Mouse (Mus musculus) urinary bladder, postnatal 14 days (tissue): ENCODE measurements at regions not wholly inside any gene's neighbourhood (a gene's known extent, or its start where the extent isn't known, plus 50 kb on each side); places are given as distances from the start of the nearest gene placed in this dataset.

Source experiments
- DNase-seq: peaks from one replicate; pipeline ENCODE4 v3.0.0; 2021; ENCODE audit warnings: low spot score

DNA sequence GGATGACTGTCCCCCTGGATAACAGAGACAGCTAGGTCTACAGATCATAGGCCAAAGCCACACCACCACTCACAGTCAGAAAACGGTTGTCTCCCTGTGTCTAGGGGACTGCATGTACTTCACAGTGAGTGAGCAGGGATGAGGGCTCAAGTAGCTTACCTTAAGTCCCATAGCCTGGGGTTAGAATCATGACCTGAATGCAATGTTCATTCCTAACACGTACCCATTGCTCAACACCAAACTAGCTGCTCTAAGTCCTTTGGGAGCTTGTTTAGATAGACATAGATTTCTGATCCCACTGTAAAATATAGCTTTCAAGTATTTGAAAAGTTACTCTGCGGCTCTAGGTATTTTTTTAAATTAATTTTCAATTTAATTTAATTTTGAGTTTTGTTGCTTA lies 426.6 kb downstream of the Fgf9 start:
- DNase-seq, result no peak

DNA sequence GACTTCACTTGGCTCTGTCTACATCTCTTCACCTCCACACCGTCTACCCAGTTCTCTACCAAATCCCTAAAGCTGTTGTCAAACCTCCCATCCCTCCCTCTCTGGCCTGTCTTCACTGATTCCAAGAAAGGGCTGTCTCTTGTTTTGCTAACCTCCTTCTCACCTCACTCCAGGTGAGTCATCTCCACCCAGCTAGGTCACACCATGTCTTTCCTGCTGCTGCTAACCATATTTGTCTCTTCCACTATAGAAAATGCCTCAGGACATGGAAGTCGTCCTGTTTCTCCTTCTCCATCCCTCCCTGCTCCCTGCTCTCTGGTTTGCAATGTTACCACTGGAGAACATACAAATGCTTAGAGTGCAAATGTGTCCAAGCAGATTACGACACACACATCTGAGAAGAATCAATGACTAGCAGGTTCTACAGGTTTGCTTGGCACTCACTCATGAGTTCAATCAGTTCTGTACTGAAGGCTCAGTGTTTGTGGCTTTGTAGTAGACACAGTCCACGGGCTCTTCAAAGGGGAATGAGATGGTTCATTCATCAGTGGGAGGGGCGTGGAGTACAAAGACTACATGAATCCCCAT lies 424.1 kb downstream of the Fgf9 start:
- peak; percentile 28 for DNase-seq

GRCm38 (mm10) chr14:58492118-58492517 lies 421.8 kb downstream of the Fgf9 start:
- no peak for DNase-seq

GRCm38 (mm10) chr14:58488803-58489202 lies 418.5 kb downstream of the Fgf9 start:
- DNase-seq, result no peak

DNA sequence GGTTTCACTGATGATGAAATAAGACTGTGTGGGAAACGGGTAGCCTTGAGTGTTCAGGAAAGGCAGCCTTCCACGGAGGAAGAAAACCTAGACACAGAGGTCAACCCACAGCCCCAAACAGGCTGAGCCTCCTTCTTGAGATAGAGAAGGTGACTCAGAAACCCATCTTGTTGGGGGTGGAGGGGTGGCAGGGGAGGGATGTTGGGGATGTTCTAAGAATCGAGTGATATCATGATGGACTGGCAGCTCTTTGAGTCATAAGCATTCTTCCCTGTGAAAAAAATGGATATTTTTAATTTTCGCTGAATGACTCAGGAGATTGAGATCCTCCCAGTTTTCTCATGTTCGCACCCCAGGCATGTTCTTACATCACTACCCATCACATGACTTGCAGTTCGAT lies 417.5 kb downstream of the Fgf9 start:
- no peak for DNase-seq

- DNase-seq, result no peak
Measured at GRCm38 (mm10) chr14:58480454-58480853, 410.1 kb downstream of the Fgf9 start.

GRCm38 (mm10) chr14:58470678-58471077 lies 400.3 kb downstream of the Fgf9 start:
- DNase-seq, result no peak

DNA sequence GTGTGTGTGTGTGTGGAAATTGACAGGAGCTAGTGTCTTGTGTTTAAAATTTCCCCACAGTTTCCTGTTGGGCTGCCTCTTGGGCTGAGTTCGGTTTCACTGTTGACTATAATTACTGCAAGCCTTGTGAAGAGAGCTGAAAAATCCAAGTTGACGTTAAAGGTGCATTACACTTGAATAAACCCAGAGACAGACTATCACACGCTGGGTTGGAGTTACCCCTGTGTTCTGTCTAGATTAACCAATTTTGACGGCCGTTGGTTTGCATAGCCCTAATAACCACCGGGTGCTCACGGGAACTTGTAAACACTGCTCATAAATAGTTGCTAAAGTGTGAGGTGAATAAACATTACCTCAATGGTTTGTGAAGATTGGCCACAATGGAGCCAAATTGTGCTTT lies 398.1 kb downstream of the Fgf9 start:
- no peak for DNase-seq

DNA sequence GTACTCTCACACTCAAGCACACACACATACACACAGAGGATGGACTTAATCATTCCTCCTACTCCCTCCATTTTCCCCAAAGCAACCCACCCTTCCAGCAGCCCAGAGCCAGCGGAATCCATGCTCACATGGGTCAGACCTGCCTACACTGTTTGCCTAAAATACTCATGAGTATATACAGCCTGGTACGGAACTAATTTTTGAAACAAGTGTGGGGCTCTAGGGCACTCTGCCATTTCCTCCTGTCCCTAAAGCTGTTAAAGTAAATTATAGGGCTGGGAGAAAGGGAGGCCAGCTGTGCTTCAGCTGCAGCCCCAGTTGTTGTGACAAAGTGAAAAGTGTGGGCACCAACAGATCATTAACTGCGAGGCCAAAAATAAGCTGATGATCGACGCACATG lies 397.5 kb downstream of the Fgf9 start:
- DNase-seq, result no peak

DNA sequence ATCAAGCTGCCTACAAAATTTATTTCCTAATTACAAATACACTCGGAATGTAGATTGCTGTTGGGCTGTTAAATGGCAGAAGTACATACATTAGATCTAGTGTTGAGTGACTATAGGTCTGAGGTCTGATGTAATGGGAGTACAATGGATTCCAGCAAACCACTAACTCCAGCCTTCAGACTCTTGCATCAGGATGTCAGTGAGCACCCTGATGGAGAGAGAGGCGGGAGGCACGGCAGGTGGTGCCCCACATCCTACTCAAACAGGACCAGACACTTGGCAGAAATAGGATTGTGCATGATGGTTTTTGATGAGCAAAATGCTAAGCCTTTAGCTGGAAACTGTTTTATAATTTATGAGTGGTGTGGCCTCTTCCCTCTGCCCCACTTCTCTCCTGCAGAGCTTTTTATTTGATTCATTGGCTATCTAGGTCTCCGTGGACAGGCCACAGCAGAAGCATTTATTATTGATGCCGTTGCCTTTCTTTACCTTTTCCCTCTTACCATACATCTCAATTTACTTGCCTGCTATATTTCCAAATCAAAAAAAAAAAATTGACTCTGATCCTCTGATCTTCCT lies 376.5 kb downstream of the Fgf9 start:
- no peak for DNase-seq

- no peak for DNase-seq
Measured at GRCm38 (mm10) chr14:58444496-58444895, 374.1 kb downstream of the Fgf9 start.

DNA sequence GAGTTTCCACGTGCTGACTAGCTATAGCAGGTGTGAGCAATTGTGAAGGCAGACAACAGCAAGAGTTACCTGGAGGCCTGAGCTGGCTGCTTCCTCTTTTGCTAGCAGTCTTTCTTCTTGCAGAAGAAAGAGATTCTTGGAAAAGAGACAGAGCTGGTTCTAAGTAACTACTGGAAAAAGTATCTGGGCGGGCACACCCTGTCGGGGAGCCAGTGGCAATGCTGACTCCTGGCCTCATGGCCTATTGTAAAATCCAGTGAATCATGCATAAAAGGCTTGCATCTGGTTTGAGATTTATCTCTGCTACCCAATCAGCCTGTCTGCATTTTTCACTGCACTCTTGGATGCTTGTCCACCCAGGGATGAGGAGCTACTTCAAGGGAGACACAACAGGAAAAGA lies 372.2 kb downstream of the Fgf9 start:
- peak; percentile 8 for DNase-seq

- DNase-seq, result no peak
Measured at GRCm38 (mm10) chr14:58439963-58440362, 369.6 kb downstream of the Fgf9 start.

- no peak for DNase-seq
Measured at GRCm38 (mm10) chr14:58436096-58436495, 365.7 kb downstream of the Fgf9 start.

DNA sequence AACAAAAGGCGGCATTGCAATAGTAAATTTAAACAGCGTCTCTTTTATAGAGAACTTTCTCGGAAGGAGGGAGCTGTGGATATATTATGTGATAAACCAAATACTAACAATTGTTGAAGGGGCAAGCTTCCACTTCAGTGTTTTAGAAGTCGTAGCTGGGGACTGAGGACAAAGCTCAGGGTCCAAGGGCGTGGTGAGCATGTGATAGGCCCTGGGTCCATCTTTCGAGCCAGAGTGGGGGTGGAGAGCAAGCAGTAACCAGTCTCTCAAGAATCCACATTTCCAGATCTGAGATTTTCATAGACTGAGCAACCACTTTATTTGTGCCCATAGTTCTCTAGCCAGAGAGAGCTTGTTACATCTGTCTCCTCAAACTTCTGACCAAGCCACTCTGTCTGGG lies 356.1 kb downstream of the Fgf9 start:
- DNase-seq, result no peak

DNA sequence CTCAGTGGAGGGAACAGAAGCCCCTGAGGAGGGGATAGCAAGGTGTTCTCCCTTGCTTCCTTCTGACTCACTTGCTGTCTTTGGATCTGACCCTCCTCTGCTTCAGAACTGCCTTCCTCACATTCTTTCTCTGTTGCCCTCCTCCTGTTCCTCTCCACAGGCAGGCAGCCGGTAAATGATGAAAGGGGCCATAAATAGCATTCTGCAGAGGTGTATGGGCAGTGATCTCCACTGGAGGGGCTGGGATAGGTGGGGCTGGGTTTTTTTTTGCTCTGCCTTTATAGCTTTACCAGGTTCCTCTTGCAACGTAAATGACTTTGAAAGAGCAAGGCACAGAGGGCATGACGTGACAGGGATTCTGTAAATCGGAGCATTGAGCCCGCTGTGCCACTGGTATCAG lies 351.6 kb downstream of the Fgf9 start:
- DNase-seq, result no peak

- DNase-seq, result no peak
Measured at GRCm38 (mm10) chr14:58417545-58417944, 347.2 kb downstream of the Fgf9 start.

DNA sequence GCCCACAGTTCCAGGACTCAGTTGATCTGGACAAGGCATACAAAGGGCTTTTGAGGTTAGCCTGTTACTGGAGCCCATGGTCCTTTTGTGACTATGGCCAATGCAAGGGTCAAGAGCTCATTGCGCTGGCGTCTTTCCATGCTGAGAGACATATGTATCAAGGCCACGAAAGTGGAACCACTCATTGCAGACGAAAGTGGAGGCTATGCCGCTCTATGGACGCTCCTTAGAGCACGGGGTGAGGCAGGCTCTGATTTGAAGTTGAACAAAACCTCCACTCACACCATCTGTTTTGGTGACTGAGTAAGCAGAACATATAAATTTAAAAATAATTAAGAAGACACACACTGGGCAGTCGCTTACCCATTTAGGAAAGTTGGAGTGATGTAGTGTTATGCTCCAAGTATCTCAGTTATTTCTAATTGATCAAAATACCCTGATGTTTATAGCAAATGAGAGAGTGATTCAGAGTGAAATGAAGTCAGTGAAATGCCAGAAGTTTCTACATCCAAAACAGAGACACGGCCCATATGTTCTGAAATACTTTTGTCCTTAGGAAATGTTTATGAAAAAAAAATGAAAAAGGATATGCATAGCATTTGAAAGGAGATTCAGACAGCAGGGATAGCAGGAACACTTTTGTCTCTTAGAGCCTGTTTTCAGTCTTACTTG lies 321.8 kb downstream of the Fgf9 start:
- DNase-seq, result no peak

DNA sequence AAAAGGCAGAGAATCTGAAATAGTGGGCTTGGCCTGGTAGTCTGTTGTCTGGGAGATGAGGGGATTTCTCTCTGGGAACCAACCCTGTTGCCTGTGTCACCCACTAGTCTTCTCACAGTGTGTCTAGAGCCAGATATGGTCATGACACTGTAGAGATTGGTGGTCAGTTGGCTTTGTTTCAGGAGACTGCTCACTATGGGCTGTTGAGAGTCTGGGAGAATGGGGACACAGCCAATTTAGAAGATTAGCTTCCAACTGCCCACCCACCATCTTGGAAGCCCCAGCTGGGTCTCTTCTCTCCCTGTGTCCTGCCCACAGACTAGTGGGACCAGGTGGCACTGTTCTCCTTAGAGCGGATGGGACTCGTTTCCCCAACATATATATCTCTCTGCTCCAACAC lies 320.4 kb downstream of the Fgf9 start:
- DNase-seq, result no peak

DNA sequence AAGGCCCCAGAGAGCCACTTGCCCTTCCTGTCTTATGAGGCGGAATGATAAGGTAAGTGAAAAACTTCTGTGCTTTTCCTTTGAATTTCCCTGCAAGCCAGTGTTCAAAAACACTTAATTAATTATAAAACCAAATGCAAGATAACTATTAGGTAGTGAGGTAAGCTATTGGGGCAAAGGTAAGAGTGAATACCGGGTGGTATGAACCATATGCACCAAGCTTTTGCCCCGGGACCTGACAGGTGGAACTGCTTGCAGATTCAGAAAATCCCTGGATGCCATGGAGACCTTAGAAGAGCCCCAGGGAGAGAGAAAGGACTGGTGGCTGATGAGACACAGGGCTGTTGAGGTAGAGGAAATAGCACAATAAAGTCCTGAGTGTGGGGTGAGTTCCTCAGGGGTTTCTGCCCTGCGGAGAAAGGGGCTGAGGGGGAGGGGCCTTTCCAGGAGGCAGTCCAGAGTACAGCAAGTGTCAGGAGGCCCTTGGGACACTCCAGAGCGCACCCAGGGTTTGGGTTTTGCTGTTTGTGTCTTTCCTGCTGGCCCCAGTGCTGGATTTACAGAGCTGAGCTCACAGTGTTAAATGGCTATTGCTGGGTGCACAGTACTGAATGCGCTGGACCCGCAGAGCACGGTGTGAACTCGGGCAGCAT lies 317.1 kb downstream of the Fgf9 start:
- no peak for DNase-seq

GRCm38 (mm10) chr14:58375056-58375455 lies 304.7 kb downstream of the Fgf9 start:
- no peak for DNase-seq

DNA sequence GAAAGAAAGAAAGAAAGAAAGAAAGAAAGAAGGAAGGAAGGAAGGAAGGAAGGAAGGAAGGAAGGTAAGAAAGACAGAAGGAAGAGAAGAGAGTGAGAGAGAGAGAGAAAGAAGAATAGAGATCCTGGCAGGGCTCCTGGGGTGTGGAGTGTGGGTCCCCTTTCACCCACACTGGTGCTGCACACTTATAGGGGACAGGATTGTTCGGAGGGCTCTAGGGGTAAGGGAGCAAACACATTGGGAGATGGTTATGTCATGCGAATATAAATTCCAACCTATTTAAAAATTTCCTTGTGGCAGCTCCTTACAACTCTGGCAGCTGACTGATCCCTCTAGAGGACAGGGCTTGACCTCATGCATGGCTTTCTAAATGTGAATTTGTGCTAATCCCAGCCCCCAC lies 286.5 kb downstream of the Fgf9 start:
- DNase-seq, result no peak

DNA sequence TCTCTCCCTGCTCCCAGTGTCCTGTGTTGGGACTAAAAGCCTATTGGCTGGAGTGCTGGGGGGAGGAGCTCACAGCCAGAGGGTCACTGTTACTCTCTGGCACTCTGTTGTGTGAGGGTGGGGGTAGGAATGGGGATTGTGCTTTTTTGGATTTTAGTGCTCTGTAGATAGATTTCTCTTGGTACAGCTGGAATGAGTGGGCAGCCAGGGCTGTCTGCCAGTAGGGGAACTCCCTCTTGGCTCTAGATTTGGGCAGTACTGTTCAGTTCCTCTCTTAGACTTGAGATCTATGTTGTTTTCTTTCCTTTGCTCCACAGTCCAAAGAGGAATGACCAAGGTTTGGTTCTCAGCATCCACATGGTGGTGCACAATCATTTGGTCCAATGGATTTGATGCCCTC lies 282.6 kb downstream of the Fgf9 start:
- DNase-seq, result peak; percentile 19
